Mouse (Mus musculus) inflammation-experienced regulatory T-cells, adult 16 weeks (primary cell): ENCODE results near the gene Dhrs2. TPM values are rescaled to one million over a fixed set of nuclear protein-coding genes. Genes with fewer than 3 reads are reported as not detected.

Experiments used
- polyA plus RNA-seq: library from polyadenylated mRNA; unstranded; fragments of 100-300 nt; shearing (Covaris generic); gene quantifications from one replicate; pipeline ENCODE4 v1.2.1, GENCODE M21; 2017

Dhrs2 gene
- polyA plus RNA-seq = not detected

GRCm38 (mm10) chr14:55221707-55222106 is at the start of gene Dhrs2:
Gene Dhrs2, plus strand, starts transcription at chr14:55222007.

Other genes starting within 250 kb of the Dhrs2 start
- gene Gm17428, start 245.1 kb upstream of the Dhrs2 start, polyA plus RNA-seq = not detected
- not detected for gene Myh7, start 227.4 kb upstream of the Dhrs2 start, polyA plus RNA-seq
- 133 TPM for gene Ngdn, start 206.6 kb upstream of the Dhrs2 start, polyA plus RNA-seq
- 11.1 TPM for gene Zfhx2, start 129.7 kb upstream of the Dhrs2 start, polyA plus RNA-seq
- 18.4 TPM for gene Thtpa, start 127.2 kb upstream of the Dhrs2 start, polyA plus RNA-seq
- 172 TPM for gene Ap1g2, start 115.4 kb upstream of the Dhrs2 start, polyA plus RNA-seq
- gene Jph4, start 105.1 kb upstream of the Dhrs2 start, polyA plus RNA-seq = not detected